Mouse (Mus musculus) kidney, adult 8-10 months (tissue): ENCODE data around the gene Inip.
"Not testable (repeated sequence)": the region's sequence is repeated elsewhere in the genome, so short reads cannot be mapped to it uniquely, and the experiment has no call there.

Source experiments
- DNase-seq, 2 experiments: peaks; one replicate each; pipeline ENCODE4 v3.0.0; 2022

Gene Inip

DNA sequence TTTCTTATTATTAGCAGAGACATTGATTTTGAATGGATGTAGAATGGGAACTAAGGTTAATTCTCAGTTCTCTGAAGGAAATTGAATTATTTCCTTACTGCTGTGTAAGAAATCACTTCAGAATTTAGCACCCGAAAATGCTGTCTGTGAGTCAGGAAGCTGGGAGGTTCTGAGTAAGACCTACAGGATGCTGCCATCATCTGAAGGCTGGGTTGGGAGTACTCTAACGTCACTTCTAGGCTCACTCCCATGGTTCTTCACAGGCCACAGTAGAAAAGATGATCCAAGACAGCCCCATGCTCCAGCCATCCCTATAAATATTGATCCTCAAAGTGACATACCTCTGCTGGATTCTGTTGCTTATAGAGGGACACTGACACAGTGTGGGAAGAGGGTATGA, 6.1 kb upstream of the Inip start:
- DNase-seq: no peak

DNA sequence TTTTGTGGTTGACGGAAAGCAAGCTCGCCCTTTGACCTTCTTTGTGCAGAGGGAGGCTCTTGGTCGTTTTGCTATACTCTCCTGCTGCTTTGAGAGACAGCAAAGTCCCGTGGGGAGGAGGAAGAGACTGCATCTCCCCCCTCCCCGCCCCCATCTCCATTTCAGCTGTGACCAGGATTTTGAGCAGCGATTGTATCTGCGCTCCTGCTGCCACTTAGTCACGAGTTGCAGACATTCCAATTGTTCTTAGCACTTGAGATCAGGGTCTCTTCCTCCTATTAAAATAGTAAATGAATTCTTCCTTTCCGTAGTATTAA, 5.4 kb upstream of the Inip start:
- no peak for DNase-seq

DNA sequence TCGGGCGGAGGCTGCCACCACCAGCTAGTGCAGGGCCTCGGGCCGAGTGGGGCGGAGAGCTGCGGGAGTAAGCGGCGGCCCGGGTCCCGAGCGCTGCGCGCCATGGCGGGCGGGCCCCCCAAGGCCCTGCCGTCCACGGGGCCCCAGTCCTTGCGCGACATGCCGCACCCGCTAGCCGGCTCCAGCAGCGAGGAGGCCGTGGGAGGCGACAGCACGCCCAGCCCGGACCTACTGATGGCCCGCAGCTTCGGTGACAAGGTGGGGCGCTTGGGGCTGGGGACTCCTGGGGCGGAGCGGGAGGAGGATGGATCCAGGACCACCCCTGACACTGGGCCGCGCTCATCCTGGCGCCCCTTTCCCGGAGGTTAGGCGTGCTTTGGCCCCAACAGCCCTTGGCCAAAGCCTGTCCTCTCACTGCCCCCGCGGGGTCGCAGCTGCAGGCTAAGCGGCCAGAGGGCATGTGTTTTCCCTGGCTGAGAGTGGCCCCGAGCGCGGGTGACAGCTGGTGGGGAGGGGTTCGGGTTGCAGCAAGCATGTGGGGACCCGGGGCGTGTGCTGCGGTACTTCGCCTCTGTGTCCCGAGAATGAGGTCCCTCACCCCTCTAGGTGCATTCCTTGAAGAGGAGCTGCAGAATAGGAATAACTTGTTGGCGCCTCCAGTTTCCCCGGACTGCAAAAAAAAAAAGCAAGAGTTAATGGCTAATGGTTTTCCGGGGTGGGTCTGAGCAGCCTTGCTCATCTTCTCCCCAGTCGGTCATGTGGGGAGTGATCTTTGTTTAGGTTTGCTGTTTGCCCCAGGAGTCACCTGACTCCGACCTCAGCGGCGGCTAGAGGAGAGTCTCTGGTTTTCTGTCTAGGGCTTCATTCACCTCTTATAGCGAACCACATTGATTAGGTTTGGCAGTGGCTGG, 4.8 kb upstream of the Inip start:
- peak; percentile 75 to 81 for DNase-seq

DNA sequence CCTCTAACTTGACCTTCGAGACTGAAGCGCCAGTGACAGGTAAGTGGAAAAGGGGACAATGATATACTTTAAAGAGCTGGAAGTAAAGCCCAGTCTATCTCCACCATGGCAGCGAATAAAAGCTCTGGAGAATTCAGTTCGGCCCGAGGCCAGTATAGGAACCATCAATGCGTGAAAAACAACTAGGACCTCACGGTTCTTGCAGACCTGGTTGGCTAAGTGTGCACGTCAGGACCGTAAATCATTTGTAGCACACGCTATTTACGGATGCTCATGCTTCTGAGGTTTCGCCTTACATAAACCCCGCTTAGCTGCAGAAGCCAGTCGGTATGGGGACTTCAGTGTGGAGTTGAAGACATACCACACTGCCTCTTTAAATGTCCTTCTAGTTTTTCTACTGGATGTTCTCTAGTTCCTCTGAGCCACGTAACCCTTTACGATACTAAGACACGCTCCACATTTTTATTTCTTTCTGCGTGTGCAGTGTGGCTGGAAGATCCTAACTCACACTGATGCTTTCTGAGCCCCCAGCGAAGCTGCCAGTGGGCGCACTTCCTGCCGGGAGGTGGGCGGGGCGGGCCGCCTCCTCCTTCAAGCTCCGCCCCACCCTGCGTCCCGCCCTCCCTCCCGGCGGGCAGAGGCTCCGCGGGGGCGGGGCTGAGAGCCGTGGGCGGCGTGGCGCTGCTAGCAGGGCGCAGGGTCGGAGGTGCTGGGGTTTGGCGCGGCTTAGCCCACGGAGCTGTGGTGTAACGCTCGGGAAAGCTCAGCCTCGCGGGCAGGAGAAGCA, 4.0 kb upstream of the Inip start, which contains the start of gene Snx30:
Gene Snx30, plus strand, starts transcription at position 660 of the 787 bp plus-strand sequence.
- peak; percentile 83 to 89 for DNase-seq

DNA sequence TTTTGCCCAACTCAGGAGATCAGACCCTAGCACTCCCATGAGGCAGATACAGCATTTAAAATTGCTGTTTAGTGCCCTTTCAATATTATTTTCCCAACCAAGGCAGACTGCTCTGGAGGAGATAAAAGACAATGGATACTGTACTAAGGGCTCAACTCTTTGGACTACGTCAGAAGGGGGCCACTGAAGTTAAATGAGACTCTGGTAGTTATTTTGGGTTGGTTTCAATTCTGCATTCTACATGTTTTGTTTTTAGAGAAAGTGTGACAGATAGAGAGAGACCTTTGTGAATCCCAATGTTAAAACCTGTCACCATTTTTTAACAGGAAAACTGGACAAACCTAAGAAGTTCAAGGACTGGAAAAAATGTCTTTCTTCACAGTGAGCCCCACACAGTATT, 3.4 kb upstream of the Inip start:
- DNase-seq: no peak

DNA sequence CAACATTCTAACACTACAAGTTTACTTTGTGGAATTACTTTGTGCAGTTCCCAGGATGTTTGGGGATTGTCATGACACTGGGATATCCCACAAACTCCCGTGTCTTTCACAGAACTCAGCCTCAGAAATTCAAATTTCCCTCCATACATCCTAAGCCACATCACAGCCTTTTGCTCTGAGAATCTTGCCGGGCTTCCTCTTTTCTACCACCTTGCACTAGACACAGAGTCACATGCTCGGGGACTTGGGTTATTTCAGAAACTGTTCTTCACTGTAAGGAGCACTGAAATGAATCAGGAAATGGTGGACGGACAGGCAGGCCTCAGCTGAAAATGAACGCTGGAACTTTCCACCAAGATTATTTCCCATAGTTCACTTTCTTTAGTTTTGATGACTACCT, 2.0 kb upstream of the Inip start:
- no peak for DNase-seq

DNA sequence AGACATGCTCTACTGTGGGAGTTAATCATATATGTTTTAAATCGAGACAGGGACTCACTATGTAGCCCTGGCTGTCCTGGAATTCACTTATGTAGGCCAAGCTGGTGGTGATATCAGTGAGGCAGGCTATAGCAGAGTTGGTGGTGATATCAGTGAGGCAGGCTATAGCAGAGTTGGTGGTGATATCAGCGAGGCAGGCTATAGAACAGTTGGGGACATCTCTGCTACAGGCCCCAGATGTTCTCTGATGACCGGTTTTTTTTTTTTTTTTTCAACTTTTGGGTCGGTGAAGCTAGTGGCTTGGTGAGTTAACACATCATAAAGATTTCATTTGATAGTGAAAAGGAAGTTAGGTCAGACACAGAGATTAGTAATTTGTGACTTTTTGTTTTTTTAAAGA, 1.4 kb upstream of the Inip start:
- DNase-seq: no peak

DNA sequence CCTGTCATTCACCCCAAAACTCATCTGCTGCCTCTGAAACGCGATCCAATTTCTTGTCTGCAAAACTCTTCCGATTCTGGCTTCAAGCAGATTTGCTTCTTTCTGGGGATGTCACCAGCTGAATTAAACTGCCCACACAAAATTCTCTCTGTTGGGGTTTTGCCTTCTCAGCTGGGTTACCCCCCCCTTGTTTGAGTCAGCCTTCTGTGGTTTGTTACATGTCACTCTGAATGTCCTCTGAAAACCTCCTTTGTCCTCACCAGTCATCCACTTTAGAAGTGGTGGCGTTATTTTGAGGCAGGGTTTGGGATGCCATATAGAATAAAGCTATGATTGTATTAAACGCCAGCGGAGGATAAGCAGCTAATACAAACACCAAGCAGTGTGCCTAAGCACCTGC, 718 bp upstream of the Inip start:
- DNase-seq: no peak

DNA sequence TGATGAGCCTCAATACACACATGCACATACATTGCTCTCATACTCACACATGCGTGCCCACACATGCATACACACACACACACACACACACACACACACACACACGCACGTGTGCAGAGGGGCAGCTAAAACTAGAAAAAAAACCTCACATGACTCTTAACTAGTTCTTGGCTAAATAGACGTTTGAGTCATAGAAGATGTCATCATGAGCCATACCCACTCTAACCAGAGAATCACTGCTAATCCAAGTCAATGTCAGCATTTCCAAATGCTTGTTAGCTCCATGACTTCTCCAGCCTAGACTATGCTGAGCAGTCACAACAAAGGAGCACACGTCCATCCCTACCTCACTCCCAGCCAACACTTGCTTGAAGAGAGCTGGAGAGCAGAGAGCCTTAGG, 1.2 kb downstream of the Inip start:
- no peak for DNase-seq

DNA sequence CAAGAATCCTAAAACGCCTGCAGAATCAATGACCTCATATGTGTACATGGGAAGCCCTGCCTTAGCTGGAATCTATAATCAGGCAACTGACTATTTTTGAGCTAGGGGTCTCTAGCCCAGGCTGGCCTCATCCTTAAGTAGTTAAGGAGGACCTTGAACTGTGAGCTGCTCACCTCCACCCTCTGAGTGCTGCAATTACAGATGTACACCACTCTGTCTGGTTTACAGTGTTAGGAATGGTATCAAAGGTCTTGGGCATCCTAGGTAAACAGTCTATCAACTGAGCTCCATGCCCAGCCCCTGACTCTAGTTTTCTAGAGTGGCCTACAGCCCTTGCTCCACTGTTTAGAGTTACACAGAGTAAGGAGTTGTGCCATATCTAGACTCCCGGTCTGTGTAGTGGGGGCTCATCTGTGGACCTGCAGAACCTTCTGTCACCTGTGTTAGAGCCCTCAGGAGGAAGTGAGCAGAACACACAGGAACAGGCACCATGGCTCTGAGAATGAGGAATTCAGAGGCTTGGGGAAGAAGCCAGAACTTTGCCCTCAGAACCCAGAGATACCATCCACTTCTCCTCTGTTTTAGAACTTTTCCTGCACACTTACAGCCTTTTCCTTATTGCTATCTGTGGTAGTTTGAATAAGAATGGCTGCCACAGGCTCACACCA, 5.5 kb downstream of the Inip start:
- no peak for DNase-seq

DNA sequence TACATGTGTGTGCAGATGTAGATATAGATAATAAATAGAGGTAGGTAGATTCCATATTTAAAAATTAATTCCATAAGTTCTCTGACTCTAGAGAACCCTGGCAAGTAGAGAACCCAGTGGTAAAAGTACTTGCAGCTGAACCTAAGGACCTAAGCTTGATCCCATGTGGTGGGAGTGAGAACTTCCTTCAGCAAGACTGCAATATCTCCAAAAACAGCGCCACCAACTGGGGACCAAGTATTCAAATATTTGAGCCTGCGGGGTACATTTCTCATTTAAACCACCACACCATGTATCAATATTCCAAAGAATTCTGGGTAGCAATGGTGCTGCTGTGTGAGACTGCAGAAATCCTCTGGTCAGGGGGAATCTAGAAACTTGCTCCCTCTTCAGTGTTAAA, 7.3 kb downstream of the Inip start:
- no peak for DNase-seq

DNA sequence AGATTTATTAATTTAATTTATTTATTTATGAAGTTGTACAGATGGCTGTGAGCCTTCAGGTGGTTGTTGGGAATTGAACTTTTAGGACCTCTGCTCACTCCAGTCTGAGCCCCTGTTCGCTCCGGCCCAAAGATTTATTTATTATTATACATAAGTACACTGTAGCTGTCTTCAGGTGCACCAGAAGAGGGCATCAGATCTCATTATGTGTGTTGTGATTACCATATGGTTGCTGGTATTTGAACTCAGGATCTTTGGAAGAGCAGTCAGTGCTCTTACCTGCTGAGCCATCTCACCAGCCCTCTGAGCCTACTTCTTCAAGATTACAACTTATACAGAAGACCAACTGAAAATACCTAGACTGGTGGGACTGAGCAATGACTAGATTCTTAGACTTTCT, 7.8 kb downstream of the Inip start:
- DNase-seq: not testable (repeated sequence)

DNA sequence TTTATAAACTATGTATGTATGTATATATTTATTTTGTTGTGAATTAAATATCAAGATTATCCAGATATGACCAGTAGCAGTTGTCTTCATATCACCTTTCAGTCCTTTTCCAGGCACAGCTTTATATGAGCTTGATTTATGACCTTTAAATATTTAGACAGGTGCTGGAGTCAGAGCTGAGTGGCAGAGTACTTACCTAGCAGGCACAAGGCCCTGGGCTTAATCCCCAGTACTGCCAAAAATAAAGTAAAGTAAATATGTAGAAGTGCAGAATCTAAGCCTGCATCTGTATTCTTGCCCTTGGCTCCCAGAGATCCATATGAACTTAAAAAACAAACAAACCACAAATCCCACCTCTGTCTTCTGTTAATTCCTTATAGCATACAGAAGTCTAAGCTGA, 12.4 kb downstream of the Inip start:
- no peak for DNase-seq

DNA sequence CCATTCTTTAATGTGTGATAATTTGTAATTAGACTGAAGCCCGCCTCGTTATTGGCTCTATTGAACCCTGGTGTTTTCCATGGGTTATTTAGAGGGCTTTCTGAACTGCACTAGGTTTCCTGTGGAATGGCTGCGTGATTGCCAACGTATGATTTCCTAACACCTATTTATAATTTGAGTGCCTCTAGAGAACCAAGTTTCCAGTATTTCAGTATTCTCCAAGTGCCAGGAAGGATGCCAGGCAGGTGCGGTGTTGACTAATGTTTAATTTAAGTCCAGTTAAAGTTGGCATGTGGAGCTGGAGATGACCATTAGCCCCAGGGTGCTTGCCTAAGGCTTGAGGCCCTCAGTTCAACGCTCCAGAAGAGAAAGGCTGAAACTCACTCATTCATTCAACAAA, 14.3 kb downstream of the Inip start:
- DNase-seq: peak; percentile 37 to 39

DNA sequence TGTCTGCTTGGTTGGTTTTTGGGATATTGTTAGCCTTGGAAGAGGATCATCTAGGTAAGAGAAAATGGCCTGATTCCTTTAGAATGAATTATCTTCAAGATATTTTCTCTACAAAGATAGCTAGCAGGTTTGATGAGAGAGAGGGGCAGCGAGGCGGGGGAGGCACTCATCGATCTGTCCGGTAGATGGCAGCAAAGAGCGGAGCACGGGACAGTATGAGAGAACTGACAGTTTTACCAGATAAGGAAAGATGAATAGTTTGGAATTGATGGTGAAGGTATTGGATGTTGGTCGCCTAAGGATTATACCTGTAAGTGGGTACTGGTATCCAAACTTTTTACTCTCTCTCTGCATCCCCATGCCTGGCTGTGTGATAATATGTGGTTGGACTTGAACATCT, 14.7 kb downstream of the Inip start:
- DNase-seq: peak; percentile 40 to 78

DNA sequence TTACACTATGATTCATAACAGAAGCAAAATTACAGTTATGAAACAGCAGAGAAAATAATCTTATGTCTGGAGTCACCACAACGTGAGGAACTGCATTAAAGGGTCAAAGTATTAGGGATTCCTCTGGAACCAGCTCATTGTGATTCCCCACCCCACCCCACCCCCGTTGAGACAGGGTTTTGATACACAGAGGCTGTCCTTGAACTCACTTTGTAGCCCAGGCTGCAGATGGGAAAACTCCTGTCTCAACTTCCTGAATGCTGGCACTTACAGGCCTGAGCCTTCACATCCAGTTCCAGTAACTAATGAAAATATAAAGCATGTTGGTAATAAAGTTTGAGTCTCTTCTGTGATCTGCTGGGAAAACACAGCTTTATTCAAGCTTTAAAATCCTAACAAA, 16.0 kb downstream of the Inip start:
- DNase-seq: no peak

DNA sequence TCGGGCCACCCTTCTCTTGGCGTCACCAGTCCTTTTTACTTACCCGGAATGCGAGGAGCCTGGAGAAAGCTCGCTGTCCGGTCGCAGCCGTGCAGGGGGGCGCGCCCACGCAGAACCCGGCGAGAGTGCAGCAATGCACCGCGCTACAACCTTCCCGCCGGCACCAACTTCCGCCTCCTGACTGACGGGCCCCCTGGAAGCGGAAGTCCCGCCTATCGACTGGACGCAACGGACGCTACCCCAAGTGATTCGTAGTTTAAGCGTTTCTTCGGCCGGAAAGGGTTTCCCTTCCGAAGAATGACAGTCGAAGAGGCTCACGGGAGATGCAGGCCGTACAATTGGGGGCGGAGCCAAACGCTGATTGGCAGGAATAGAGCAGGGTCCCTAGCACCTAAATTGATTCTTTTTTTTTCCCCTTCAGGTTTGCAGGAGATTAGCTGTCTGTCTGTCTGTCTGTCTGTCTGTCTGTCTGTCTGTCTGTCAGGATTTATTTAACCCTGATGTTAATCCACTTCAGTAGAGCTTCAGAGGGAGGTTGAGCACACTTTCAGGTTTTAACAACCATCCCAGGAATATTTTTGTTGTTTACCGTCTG, 17.6 kb downstream of the Inip start:
- peak; percentile 97 to 98 for DNase-seq

DNA sequence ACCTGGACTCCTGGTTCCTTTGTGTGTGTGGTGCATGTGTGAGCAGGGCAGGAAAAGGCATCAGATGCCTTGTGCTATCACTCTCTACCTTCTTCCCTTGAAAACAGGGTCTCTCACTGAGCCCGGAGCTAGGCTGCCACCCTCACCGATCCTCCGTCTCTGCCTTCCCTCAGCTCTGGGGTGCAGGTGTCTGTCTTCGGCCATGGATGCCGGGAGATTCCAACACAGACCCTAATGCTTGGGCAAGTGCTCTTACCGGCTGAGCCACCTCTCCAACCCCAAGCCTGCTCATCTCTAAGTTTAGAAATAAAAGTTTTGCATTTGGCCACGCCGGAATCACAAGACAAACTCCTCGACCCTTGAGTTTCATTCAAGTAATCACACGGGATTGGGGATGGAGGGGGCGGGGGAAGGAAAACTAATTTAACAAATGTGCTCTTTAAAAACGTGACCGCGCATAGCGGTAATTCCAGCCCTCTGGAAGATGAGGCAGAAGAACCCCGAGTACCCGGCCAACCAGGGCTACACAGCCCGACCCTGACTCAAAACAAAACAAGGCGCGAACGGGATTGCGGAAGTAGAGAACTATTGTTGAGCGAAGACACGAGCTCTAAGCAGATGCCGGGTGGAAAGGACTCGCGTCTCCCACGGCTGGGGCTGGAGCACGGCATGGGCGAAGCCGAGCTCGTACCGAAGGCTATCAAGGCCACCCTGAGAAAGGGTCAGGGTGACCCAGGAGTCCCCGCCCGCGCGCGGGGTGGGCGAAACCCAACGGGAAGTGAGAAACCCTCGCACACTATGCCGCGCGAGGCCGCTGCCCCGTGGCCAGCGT, 18.3 kb downstream of the Inip start:
- DNase-seq: no peak

DNA sequence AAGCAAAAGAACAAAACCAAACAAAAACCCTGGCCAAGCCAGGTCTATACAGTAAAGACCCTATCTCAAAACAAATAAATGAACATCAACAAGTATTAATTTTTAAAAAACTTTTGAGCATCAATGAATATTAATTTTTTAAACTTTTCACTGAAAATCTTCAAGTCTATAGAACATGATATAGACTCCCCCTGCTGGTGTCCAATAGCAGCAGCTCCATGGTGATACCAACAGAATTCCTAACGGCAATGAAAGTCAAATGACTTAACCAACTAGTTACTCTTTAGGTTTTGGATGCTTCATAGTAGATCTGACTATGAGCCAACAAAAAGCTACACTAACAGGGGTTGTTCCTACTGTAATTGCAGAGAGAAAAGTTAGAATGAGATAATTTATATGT, 20.8 kb downstream of the Inip start:
- peak in 1 of 2 experiments; percentile 21 for DNase-seq

DNA sequence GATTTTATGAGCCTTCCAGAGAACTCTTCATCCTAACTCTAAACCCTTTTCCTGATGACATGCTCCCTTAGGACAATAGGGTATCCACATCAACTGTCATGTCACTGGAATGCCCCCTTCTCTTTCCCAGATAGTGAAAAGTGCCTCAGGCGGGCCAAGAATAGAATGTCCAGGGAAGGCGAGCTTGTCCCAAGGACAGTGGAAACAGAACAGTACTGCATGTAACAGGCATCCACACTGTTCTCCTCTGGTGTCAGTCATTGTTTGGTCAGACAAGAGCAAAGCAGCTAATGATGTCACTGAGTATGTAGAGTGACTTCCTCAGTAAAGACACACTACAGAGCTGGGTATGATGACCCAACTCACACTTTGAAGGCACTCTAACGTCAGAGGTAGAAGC, 23.6 kb downstream of the Inip start:
- DNase-seq: no peak

DNA sequence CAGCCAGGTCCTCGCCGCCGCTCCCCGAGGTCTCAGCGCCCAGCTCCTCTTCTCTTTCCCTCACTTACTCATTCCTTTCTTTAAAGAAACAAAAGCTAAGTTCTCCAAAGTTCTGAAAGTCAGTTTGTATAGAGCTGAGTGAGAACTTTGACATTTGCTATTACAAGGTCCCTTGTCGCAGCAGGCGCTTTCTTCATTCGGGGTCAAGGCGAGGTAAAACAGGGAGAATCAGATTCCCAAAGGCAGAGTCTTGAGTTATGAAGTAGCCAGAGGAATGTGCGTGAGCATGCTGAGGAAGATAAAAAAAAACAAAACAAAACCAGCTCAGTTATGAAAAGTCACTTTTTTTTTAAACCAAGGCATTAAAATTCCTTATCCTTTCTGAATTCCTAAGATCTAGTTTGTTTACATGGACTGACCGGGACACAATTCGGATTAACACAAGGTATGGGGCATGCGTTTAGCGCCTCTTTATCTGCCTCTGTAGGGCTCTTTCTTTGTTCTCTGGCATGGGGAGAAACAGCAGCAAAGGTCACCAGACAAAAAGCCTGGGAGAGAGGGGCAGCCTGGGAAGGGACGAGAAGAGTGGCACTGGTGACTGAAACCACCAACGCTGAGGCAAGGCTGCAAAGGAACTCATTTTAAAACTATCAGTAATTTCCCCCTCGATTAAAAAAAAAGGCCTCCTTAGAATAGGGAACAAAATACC, 29.1 kb downstream of the Inip start:
- no peak for DNase-seq

DNA sequence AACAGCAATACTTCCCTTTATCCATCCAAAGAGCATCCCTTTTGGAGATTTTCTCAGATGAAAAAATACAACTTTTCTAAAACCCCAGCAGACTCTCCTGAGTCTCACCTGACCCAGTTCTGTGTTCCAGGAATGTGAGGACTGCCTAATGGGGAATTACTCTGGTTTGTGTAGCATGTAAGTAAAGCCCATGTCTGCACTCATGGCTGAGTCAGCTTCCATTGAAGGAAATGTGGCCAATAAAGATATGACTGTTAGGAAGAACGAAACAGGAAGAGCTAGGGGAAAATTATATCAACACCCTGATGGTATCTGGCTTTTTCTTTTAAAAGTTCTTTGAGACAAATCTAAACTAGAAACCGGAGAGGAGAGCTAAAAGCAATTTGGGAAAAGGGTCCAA, 33.7 kb downstream of the Inip start:
- no peak for DNase-seq
